Mouse (Mus musculus) layer of hippocampus, adult 18-20 months (tissue): ENCODE results near the gene 2310011J03Rik. TPM values are rescaled to one million over a fixed set of nuclear protein-coding genes. Genes with fewer than 3 reads are reported as not detected.

Source experiments
- DNase-seq, 2 experiments: peaks; one replicate each; pipeline ENCODE4 v3.0.0; 2022; ENCODE audit warnings: low spot score in 2 of 2
- total RNA-seq, 2 experiments: library from RNA; stranded (reverse); gene quantifications; 2 replicates each; pipeline ENCODE4 v1.2.3; 2021

2310011J03Rik gene
- total RNA-seq, 2 experiments from 2014 or later: 25.0 to 25.9 TPM

DNA sequence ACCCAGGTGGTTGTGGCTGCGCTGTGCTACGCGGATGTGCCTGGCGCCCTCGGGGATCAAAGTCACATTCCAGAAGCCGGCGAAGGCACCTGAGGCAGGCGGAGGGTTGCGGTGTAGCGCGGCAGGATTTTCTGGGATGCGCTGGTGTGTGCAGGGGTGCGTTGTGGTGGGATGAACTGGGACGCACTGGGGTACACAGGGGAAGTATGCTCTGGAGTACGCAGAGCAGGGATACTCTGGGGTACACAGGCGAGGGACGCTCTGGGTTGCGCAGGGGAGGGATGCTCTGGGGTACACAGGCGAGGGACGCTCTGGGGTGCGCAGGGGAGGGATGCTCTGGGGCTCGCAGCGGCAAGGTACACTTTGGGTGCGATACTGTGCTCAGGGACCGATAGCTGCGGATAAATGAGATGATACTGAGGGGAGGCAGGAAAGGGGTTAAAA, 22.0 kb upstream of the 2310011J03Rik start:
- no peak for DNase-seq

DNA sequence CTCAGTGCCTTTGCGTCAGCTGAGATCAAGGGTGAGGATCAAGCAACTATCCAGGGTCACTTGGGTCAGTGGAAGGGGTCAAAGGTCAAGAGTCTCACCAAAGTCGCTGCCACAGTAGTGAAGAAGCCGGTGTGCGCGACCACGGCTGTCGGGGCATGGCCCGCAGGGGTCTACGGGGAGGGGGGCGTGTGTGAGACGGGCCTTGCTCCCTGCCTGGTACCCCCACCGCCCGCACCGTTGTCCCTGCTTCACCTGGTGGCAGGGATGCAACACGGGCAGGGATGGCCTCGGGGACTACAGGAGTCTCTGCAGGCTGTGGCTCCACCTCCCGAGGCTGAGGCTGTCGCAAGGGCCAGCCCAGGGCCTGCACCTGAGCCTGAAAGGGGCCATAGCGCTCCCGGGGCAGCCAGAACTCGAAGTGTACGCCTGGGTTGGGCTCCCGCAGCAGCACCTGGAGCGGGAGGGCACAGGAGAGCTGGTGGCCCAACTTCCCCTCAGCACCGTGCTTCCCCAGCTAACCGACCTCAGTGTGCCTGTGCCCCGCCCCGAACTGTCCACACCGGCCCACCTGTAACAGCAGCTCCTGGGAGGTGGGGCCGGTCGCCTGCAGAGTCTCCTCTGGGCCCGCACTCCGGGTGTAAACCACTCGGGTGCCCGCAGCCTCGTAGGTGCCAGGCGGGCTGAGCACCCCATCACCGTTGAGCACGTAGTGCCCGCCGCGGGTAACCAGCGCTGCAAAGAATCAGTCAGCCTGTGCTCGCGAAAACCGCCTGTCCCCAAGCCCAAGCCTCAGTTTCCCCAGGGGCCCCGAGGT, 21.4 kb upstream of the 2310011J03Rik start:
- DNase-seq: no peak

DNA sequence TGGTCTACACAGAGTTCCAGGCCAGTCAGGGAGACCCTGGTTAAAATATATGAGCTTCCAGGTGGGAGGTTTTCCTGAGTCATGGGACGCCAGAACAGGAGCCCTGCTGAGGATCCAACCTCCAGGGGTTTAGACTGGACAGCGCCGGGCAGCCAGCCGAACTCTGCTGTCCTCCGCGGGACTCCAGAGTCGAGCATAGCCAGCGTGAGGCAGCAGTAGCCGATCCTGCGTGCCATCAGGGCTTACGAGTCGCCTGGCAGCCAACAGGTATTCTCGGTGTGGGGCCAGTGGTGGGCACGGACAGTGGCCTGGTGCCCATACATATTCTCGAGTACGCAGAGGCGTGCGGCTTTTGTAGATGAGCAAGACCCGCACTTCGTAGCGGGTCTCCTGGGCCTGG, 20.7 kb upstream of the 2310011J03Rik start:
- DNase-seq: no peak

DNA sequence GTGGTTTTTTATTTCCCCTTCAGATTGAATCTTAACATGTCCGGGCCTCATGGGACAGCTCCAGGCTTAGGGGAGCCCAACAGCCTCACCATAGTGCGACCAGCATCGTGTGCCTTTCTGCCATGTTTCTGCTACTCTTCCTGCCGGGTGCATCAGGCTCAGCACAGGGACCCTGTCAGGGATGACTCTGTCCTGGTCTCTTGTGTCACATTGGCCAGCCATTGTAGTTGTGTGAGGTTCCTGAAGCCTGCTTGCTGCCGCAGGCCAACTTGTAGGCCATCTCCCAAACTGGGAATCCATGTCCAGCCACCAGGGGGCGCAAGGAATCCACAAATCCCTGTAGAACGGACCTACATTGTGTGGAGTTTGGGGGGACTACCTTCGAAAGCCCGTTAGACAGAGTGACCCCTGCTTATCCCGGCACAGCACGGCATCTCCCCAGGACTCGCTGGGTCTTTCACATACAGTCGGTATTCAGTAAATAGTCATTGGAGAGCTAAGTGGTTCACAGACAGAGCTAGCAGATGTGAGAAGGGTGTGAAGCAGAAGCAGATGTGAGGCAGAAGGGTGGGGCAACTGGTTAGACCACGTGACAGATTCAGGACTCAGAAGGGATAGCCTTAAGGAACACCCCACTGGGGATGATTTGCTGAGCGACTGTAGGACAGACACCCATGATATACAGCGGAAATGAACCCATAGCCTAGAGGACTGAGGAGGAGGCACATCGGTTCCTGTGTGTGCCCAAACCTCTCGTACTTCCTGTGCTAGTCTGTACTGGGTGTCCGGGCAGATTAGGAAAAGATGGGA, 19.8 kb upstream of the 2310011J03Rik start:
- peak; percentile 70 to 90 for DNase-seq

DNA sequence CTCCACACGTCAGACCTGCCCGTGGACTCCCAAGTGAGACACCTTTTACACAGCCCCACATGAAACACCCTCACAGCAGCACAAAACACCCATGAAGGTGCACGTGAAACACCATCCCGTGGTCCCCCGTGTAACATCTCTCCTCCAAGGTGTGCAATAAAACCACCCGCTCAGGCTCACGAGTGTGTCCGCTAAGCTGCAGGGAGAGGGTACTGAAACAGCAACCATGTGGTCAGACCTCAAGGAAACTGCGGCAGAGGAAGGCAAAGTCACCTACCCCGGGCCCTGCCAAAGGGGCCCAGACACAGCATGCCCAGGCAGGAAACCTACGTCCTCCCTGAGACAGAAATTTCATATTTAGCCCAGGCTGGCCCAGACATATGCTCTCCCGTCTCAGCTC, 15.9 kb upstream of the 2310011J03Rik start:
- no peak for DNase-seq

DNA sequence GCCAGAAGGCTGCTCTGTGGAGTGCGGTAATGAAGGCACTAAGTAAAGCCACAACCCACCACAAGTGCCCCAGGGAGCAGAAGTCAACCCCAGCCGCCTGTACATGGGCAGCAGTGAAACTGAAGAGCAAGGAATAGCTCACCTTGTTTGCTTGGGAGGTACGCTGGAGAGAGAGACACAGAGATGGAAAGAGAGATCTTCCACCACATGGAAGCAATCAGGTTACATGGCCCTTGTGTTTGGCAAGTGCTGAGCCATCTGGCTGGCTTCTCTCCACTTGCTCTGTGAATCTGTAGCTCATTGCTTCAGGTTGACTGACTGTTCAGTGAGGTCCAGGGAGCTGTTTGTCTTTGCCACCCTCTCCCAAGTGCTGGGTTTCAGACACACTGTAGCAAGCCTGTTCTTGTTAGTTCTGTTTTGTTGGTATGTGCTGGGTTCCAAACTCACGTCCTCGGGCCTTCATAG, 12.2 kb upstream of the 2310011J03Rik start:
- DNase-seq: no peak

DNA sequence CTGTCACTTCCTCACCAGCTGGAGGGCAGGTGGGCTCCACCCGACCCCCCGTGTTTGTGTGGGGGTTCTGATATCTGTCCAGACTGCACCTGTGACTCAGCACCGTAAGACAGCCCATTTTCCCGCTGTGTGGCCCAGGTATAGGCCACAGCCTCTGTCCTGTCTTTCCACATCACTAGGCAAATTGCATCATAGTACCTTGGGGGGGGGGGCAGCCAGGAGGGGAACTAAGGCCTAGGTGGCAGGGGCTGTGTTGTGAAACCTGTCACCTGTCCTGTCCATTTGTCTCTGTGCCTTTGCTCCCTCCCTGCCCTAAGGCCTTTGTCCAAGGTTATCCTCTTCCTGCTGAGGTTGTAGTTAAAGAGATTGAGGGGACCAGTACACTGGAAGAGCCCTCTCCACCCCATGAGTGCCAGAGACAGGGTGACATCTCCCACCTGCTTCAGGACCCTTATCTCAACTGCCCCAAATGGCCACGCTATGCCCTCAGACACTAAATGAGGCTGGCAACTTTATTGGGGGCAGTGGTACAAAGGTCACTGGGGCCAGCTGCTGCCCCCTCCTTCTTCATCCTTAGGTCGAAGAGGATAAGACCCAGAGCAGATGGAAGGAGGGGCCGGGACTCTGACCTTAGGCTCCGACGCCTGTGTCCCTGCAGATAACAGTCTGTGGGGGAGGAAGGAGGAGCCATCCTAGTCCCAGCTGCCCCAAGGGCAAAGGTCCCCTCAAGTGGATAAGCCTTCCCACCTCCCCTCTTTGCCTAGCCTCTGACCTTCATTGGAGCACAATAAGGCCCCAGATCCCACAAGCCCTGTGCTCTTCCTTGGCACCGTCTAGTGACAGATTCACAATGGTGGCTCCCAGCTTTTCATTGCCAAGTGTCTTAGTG, 11.5 kb upstream of the 2310011J03Rik start:
- DNase-seq: no peak

DNA sequence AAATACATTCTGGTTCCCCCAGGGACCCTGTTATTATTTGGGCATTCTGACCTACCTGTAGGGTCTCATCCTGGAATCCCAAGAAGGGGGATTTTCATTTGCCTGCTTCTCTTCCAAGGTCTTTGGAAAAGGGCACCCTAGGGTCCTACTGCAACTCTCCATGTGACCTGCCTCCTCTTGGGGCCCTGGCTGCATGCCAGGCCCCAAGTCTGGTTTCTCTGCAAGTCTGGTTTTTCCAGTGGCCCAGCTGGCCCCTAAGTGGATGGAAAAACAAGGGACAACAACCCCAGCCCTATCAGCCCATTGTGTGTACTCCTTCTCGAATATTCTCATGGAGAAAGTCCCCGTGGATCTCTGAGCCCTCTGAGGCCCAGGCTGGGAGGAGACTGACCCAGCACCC, 10.6 kb upstream of the 2310011J03Rik start:
- DNase-seq: no peak

DNA sequence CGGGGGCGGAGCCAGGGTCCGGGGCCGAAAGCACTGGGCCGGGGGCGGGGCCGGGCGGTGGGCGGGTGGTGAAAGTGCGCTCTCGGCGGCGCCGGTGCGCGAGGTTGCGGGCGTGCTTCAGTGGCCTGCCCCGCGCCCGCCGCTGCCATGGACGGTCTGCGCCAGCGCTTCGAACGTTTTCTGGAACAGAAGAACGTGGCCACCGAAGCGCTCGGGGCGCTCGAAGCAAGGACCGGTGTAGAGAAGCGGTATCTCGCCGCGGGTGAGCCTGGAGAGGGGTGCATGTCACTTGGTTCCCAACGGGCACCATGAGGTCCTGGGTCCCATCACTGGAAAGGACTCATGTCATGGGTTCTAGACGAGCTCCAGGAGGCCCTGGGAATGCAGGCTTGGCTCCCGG, 9.7 kb upstream of the 2310011J03Rik start:
- DNase-seq: no peak

DNA sequence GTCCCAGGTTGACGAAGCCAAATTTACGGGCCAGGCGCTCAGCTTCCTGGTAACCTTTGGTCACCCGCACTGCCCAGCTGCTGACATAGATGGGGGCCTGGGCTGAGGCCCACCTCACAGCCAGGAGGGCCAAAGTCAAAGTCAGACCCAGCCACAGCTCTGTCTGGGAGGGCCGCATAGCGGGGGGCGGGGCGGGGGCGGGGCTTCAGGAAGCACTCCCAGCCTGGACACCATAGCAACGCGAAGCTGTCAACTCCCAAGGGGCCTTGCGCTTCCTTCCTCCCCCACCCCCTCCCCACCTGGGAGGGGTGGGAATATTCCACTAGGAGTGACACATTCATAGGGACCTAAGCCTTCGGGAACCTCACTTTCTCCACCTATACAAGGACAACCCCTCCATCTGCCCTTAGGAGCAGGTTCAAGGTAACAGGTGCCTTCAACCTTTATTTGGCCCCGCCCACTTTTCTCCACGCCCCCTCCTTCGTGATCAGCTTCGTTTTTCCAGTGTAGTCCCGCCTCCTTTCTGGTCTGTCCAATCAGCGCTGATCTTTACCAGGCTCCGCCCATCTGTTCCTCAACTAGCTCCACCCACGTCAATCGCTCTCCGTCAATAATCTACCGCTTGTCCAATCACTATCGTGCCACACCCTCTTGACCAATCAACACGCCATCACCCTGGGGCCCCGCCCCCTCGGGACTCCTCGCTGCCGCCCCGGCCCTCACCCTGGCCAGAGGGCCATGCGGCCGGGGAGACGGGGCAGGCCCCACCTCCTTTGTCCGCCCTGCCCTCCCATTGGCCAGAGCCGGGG, 9.1 kb upstream of the 2310011J03Rik start, which contains the start of the genes Pcsk4 and Reep6:
Gene Pcsk4, minus strand, starts transcription at position 226 of the 809 bp plus-strand sequence.
Gene Reep6, plus strand, starts transcription at position 681 of the 809 bp plus-strand sequence.
- peak; percentile 92 to 95 for DNase-seq

DNA sequence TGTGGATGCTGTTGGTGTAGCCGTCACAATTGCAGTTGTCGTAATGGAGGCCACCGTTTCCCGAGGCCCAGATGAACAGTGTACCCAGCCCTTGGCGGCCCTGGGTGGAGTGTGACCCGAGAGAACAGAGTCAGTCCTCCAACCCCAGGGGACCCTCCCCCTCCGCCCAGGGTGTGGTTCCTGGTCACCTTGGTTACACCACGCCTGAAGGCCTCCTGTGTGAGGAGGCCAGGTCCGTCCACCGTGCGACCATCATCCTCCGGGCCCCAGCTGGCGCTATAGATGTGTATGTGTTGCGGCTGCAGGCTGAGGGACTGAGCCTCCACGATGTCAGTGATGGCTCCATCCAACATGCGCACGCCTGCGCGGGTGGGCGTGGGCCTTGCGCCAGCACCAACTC, 4.7 kb upstream of the 2310011J03Rik start:
- no peak for DNase-seq

DNA sequence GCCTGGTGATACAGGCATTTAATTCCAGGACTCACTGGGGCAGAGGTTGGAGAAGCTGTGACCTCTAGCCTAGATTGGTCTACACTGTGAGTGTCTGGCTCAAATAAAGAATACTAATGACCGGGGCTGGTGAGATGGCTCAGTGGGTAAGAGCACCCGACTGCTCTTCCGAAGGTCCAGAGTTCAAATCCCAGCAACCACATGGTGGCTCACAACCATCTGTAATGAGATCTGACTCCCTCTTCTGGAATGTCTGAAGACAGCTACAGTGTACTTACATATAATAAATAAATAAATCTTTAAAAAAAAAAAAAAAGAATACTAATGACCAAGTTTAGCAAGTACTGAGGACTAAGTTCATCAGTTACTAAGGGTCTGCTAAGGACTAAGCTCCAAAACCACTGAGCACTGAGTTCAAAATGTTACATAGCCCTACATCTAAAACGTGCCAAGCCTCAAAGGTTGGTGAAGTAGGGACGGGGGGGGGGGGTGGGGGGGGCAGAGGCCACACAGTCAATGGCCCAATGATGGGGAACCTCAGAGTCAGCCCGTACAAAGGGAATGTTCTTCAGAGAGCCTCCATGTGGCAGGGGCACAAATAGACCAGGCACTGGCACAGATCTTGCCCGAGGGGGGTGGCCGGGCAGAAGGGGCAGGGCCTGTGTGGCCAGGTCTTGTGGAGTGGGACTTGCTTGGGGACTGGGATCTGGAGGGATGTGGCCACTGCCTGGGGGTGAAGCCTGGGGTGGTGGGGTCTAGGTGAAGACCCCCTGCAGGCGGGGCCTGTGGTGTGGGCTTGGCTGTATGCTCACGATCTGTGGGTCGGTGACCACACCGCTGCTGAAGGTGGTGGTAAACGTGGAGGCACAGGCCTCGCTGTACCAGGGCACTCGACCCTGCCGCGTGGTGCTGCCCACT, 4.0 kb upstream of the 2310011J03Rik start:
- DNase-seq: no peak

DNA sequence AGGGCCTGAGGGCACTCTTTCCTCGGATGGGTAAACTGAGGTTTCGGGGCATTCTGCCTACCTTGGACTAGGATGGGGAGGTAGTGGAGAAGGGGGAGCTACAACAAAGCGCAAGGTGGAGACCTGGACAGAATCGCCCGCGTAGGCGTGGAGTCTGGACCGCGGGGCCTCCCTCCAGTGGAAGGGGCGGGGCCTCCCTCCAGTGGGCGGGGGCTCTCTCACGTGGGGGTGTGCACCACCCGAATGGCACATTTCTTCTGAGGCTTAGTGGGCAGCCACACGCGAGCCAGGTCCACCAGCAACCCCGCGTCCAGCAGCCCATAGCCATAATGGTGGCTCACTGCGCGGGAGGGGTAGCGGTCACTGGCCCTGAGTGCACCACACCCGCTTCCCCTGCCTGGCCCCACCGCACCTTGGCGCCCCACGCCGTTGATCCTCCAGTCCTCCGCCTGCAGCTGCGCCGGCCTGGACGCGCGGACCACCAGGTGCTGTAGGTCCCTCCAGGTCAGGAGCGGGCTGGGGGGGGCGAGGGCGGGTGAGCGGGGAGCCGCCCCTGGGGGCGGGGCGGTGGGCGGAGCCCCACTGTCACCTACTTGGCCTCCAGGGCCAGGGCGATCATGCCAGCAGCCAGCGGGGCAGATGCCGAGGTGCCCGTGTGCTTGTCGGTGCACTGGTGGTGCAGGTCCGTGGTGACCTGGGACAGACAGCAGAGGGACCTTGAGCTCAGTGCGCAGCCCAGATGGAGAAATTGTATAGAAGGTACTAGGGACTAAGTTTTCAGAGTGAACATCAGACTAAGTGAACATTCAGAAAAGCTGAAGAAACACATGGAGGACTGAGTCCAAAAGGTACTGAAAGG, 3.2 kb upstream of the 2310011J03Rik start:
- no peak for DNase-seq

DNA sequence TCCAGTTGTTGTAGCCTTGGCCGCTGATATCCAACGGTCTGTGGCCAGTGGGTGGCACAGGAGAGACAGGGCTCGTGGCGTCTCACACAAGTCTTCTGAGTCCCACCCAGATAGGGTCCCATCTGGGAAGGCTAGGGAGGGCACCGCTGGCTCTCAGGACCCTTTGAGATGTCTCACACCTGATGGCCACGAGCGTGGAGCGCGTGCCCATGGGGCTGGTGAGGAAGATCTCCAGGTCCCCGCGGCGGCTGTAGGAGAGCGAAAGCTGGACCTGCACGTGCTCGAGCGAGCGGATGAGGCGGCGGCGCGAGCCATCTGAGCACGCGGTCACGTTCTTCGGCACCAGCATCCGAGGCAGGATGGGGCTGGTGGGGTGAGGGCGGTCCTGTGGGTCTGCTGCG, 2.5 kb upstream of the 2310011J03Rik start:
- DNase-seq: no peak

DNA sequence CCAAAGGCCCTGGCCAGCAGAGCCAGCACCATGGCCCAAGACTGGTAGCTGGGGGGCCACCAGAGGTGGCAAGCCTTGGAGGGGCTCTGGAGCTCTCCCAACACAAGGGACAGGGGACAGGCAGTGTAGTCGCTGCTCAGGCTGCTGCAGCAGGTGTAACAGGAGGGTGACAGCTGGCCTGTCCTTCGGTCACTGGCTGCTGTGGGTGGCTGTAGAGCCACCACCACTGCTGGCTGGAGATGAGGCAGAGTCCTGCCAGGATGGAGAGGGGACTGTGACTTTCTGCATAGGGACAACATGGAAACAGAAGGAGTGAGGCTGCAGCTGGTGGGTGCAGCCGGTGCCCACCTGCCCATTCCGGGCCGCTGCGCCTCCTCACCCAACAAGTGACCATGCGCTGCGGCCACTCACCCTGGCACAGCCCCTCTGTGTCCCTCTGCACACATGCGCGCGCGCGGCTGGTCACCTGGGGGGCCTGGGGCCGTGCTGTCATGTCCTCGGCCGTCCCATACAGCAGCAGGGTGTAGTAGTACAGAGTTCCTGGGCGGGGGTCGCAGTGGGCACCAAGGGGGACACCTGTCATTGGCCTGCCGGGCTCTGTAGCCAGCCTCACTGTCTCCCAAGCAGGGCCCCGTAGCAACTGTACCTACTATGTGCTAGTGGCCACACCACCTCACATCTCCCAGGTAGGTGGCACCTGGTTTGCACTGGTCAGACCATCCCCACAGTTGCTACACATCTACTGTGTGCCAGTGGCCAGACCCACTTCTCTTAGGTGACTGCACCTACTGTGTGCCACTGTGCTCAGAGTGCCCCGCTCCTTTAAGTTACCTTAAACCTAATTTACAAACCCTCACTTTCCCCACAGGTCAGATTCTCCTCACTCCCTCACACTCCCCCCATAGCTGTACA, 1.6 kb upstream of the 2310011J03Rik start:
- no peak for DNase-seq

DNA sequence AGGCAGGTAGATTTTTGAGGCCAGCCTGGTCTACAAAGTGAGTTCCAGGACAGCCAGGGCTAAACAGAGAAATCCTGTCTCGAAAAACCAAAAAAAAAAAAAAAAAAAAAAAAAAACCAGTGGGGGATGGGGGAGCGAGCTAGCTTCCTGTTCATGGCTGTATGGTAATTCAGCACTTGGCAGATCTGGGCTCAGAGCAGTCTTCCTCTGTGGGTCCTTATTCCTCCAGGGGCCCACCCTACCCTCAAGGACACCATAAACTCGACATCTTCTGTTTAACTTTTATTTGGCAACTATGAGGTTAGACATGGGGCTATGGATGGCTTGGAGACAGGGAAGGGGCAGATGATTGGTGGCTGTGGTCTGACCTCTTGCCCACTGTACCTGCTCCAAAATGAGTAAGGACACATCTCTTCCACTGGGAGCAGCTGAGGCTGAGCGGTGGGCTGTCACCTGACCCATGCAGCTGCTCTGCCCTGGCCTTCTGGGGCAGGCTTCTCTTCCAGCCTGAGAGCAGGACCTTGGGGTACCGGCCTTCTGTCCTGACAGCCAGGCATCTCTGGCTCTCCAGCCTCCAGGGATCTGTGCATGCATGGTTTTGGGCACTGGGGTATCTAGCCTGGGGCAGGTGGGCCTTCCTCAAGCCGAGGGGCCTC, 805 bp upstream of the 2310011J03Rik start:
- no peak for DNase-seq

DNA sequence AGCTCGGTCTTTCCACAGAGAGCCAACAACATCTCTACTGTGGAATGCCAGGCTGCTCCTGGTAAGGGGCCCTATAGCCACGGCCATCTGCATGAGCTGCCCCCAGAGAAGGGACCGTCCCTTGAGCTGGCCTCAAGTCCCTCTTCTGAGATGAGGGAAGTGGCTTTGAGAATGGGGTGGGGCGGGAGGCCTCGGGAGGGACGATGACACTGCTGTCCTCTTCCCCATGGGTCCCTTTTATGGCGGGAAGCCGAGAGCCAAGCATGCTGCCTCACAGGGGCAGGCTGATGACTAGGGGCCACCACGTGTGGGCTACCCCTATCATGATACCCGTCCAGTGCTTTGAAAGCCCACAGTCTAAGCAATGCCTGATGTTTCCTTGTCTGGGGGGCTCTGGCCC, 3.3 kb downstream of the 2310011J03Rik start:
- DNase-seq: no peak
